10 mouse cellular contexts compared by ENCODE assay signal in the genomic region with DNA sequence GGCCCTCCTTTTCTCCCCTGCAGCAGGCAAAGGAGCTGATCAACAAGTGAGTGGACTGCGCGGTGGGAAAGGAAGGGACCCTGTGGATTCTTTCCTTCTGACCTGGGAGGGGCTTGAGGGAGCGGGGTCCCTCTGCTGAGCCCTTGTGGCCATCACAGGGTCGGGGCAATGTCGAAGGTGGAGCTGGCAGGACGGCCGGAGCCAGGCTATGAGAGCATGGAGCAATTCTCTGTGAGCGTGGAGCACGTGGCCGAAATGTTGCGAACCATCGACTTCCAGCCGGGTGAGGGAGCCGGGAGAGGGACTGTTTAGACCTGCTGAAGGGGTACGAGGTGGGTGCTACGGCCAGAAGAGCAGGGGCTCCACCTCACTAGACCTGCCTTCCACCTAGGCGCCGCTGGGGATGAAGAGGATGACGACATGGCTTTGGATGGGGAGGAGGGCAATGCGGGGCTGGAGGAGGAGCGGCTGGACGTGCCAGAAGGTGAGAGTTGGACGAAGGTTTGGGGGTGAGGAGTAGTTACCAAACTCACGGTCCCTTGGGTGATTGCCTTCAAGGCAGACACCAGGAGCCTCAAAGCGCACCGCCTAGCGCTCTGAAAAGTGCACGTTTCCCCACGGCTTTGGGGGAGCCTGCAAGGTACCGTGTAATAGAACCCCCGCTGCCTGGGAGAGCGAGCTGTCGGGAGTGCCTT. TPM values are rescaled to one million over a fixed set of nuclear protein-coding genes. Genes with fewer than 3 reads are reported as not detected.
DNase-seq lines count a peak whose midpoint lies in the region; ATAC-seq and TF ChIP-seq lines count a peak whose summit lies in the region.
"Had no signal": no experiment of that assay in that cellular context is flagged by ENCODE, and none has a peak within 500 bp of the region (broad histone marks: within the 10 kb centered on the region; RNA-seq: fewer than 3 reads in every experiment).

No protein-coding gene starts in this region.

- intact Hi-C loops in gastrocnemius, adult 2 months (cut with DNase I) = no loop called here

- no peak overlapping the region for H3K9ac ChIP-seq in limb, embryonic 11.5 days (ENCODE audit: low read length)

- peak overlapping the region; percentile 45 for H3K4me3 ChIP-seq in forebrain, embryonic 10.5 days
- H3K4me3 ChIP-seq in limb, embryonic 11.5 days (ENCODE audit: low read depth, low read length) = no peak overlapping the region
- H3K4me3 ChIP-seq in gastrocnemius, adult 2 months = no peak overlapping the region

- no peak for TF ChIP-seq CTCF in gastrocnemius, adult 2 months (IDR thresholded peaks at IDR 0.05)

- no peak overlapping the region for H3K27ac ChIP-seq in forebrain, embryonic 10.5 days
- H3K27ac ChIP-seq in limb, embryonic 11.5 days (replicated peaks; ENCODE audit: low read depth, low read length) = no peak overlapping the region
- H3K27ac ChIP-seq in gastrocnemius, adult 2 months = no peak overlapping the region

- peaks cover 8% of the 10 kb centered on the region for H3K36me3 ChIP-seq in forebrain, embryonic 10.5 days (replicated peaks)
- H3K36me3 ChIP-seq in limb, embryonic 11.5 days (ENCODE audit: control insufficient read depth, insufficient read depth, low read length) = no peaks in the 10 kb centered on the region

- under 1% methylated on average over 33 of the region's 33 CpGs for WGBS in forebrain, embryonic 10.5 days
- WGBS in limb, embryonic 11.5 days = under 1% methylated on average over 33 of the region's 33 CpGs

- peak overlapping the region; percentile 26 for H3K4me2 ChIP-seq in limb, embryonic 11.5 days (ENCODE audit: low read depth, severe bottlenecking)

- peaks cover 30% of the 10 kb centered on the region for H3K4me1 ChIP-seq in forebrain, embryonic 10.5 days
- H3K4me1 ChIP-seq in limb, embryonic 11.5 days (ENCODE audit: control insufficient read depth, insufficient read depth, low read length) = peaks cover 8% of the 10 kb centered on the region

- H3K9me3 ChIP-seq in forebrain, embryonic 10.5 days = no peaks in the 10 kb centered on the region
- no peaks in the 10 kb centered on the region for H3K9me3 ChIP-seq in limb, embryonic 11.5 days (ENCODE audit: control insufficient read depth, low read length)

- no peak for ATAC-seq in limb, embryonic 11.5 days (ENCODE audit: insufficient number of reproducible peaks, low FRiP score, low TSS enrichment, low read depth)

- DNase-seq in right cerebral cortex, postnatal 4 days = peak; percentile 31
- DNase-seq in right cerebral cortex, postnatal 25 days = no peak
- peak; percentile 23 for DNase-seq in forebrain, embryonic 10.5 days (ENCODE audit: extremely low spot score, low spot score)
- DNase-seq in limb, embryonic 11.5 days (ENCODE audit: low spot score) = peak; percentile 26
- no peak for DNase-seq in gastrocnemius, adult 2 months
- no peak for DNase-seq in urinary bladder, postnatal 4 days (ENCODE audit: low spot score in 2 of 2)
- DNase-seq in gastrocnemius, postnatal 10 days = no peak
- DNase-seq: kidney, adult 11 months; thymus, postnatal 25 days had no signal

- H3K27me3 ChIP-seq in forebrain, embryonic 10.5 days (ENCODE audit: poor library complexity, severe bottlenecking) = peaks cover 71% of the 10 kb centered on the region
- H3K27me3 ChIP-seq in limb, embryonic 11.5 days (ENCODE audit: control insufficient read depth, insufficient read depth, low read length) = peaks cover 55% of the 10 kb centered on the region

RNA-seq across cellular contexts. Expression of gene Ucn, which starts 1.8 kb away (rescaled TPM):
- polyA plus RNA-seq in forebrain, embryonic 10.5 days (2016; fragmentation: Nextera tagmentation; extraction: Ambion mirVana) = not detected in 2 replicates
- not detected in 2 replicates for polyA plus RNA-seq in limb, embryonic 11.5 days (2014; fragmentation: Nextera tagmentation; extraction: Ambion mirVana)
- total RNA-seq in gastrocnemius, adult 2 months (2021) = not detected
- not detected for total RNA-seq in gastrocnemius, postnatal 10 days (2021)

RNA-seq across cellular contexts. Expression of gene Mpv17, which starts 17.2 kb away (rescaled TPM):
- 60.4 and 63.8 TPM in 2 replicates for polyA plus RNA-seq in forebrain, embryonic 10.5 days (2016; fragmentation: Nextera tagmentation; extraction: Ambion mirVana)
- 55.6 and 56.6 TPM in 2 replicates for polyA plus RNA-seq in limb, embryonic 11.5 days (2014; fragmentation: Nextera tagmentation; extraction: Ambion mirVana)
- 10 to 100 TPM; 16.9 to 24.2 TPM for total RNA-seq in gastrocnemius, adult 2 months (2021)
- 10 to 100 TPM; 40.2 to 41.2 TPM for total RNA-seq in gastrocnemius, postnatal 10 days (2021)

RNA-seq across cellular contexts. Expression of gene Trim54, which starts 20.4 kb away (rescaled TPM):
- polyA plus RNA-seq in forebrain, embryonic 10.5 days (2016; fragmentation: Nextera tagmentation; extraction: Ambion mirVana) = 0.11 TPM in 1 of 2 replicates, not detected in the other
- 0.30 and 0.65 TPM in 2 replicates for polyA plus RNA-seq in limb, embryonic 11.5 days (2014; fragmentation: Nextera tagmentation; extraction: Ambion mirVana)
- 100 to 1,000 TPM; 356 to 504 TPM for total RNA-seq in gastrocnemius, adult 2 months (2021)
- total RNA-seq in gastrocnemius, postnatal 10 days (2021) = 100 to 1,000 TPM; 161 to 173 TPM

RNA-seq across cellular contexts. Expression of gene Slc30a3, which starts 28.8 kb away (rescaled TPM):
- 0.32 and 0.39 TPM in 2 replicates for polyA plus RNA-seq in forebrain, embryonic 10.5 days (2016; fragmentation: Nextera tagmentation; extraction: Ambion mirVana)
- polyA plus RNA-seq in limb, embryonic 11.5 days (2014; fragmentation: Nextera tagmentation; extraction: Ambion mirVana) = 0.20 TPM in 1 of 2 replicates, not detected in the other
- not detected for total RNA-seq in gastrocnemius, adult 2 months (2021)
- total RNA-seq in gastrocnemius, postnatal 10 days (2021) = under 1 TPM; 0.27 to 0.28 TPM

RNA-seq across cellular contexts. Expression of gene Dnajc5g, which starts 30.8 kb away (rescaled TPM):
- polyA plus RNA-seq in forebrain, embryonic 10.5 days (2016; fragmentation: Nextera tagmentation; extraction: Ambion mirVana) = not detected in 2 replicates
- not detected in 2 replicates for polyA plus RNA-seq in limb, embryonic 11.5 days (2014; fragmentation: Nextera tagmentation; extraction: Ambion mirVana)
- total RNA-seq in gastrocnemius, adult 2 months (2021) = not detected
- not detected for total RNA-seq in gastrocnemius, postnatal 10 days (2021)
- total RNA-seq: left cerebral cortex, postnatal 10 days had no signal

Comparison
In these comparisons a context has a peak if more than half of its experiments do, and no peak if none do; other contexts are left out.
1. DNase-seq: peak in right cerebral cortex, postnatal 4 days (single experiment), forebrain, embryonic 10.5 days (single experiment) and limb, embryonic 11.5 days (single experiment); none in right cerebral cortex, postnatal 25 days (single experiment), gastrocnemius, adult 2 months (single experiment), urinary bladder, postnatal 4 days (0 of 2) and gastrocnemius, postnatal 10 days (single experiment).